Mouse (Mus musculus): Measurements from ENCODE around the gene Drd1. TPM values are rescaled to one million over a fixed set of nuclear protein-coding genes. Genes with fewer than 3 reads are reported as not detected.
A peak's percentile ranks its signal among the peaks of the same experiment; 100 is the strongest.

Gene Drd1
- polyA plus RNA-seq, 1 experiment, result not detected

DNA sequence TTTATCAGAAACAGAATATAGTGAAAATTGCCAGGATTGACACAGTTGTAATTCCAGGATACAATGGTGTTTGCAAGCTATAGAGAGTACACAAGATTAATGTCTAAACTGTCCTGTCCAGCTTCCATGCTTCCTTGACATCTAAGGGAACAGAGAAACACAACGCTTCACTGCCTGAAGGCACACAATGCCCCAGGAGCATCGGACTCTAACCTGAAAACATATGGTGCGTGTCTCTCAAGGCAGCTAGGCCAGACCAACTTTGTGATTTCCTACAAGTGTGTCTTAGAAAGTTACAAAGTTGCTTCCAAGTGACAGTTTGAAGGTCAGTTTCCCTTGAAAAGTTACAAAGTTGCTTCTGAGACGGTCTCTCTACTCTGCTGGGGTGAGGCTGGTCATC is 41.7 kb upstream of the Drd1 start:
- H3K79me3 ChIP-seq (ENCODE audit: low read depth), result no peaks in the 10 kb centered on the region
- H3K27me3 ChIP-seq (ENCODE audit: control insufficient read depth, insufficient read depth, insufficient read length), result no peaks in the 10 kb centered on the region
- no peak overlapping the region for H3ac ChIP-seq (ENCODE audit: control insufficient read depth, insufficient read length, low read depth)
- peaks cover 66% of the 10 kb centered on the region for H3K36me3 ChIP-seq (ENCODE audit: control insufficient read depth, insufficient read depth)
- no peak overlapping the region for H3K4me3 ChIP-seq (ENCODE audit: insufficient read depth, poor library complexity, severe bottlenecking)
- no peaks in the 10 kb centered on the region for H3K79me2 ChIP-seq (ENCODE audit: control insufficient read depth, insufficient read depth)
- TF ChIP-seq CTCF (IDR thresholded peaks at IDR 0.05; ENCODE audit: control insufficient read depth, insufficient read depth, insufficient read length), result no peak
- no peak for TF ChIP-seq MYOG (IDR thresholded peaks at IDR 0.05; ENCODE audit: control insufficient read depth, extremely low read depth, insufficient read length)
- no peak for TF ChIP-seq USF1 (IDR thresholded peaks at IDR 0.05; ENCODE audit: low read depth)
- no peak for TF ChIP-seq FOSL1 (IDR thresholded peaks at IDR 0.05; ENCODE audit: insufficient read depth, low read length, poor library complexity, severe bottlenecking)
- TF ChIP-seq MAX (IDR thresholded peaks at IDR 0.05), result no peak
- TF ChIP-seq MYOD1 (IDR thresholded peaks at IDR 0.05; ENCODE audit: control insufficient read depth, insufficient read length, low read depth), result no peak
- TF ChIP-seq CEBPB (IDR thresholded peaks at IDR 0.05; ENCODE audit: low read depth), result no peak

- Histone ChIP-seq H3K79me3 (ENCODE audit: low read depth) (no peaks in the 10 kb centered on the region), H3K36me3 (ENCODE audit: control insufficient read depth, insufficient read depth) (peaks cover 79% of the 10 kb centered on the region), H3K4me3 (ENCODE audit: insufficient read depth, poor library complexity, severe bottlenecking) (no peak overlapping the region), H3ac (ENCODE audit: control insufficient read depth, insufficient read length, low read depth) (no peak overlapping the region), H3K27me3 (ENCODE audit: control insufficient read depth, insufficient read depth, insufficient read length) (no peaks in the 10 kb centered on the region), H3K79me2 (ENCODE audit: control insufficient read depth, insufficient read depth) (no peaks in the 10 kb centered on the region)
- TF ChIP-seq MYOG (IDR thresholded peaks at IDR 0.05; ENCODE audit: control insufficient read depth, extremely low read depth, insufficient read length) (no peak), CTCF (IDR thresholded peaks at IDR 0.05; ENCODE audit: control insufficient read depth, insufficient read depth, insufficient read length) (no peak), FOSL1 (IDR thresholded peaks at IDR 0.05; ENCODE audit: insufficient read depth, low read length, poor library complexity, severe bottlenecking) (no peak), CEBPB (IDR thresholded peaks at IDR 0.05; ENCODE audit: low read depth) (no peak), MAX (IDR thresholded peaks at IDR 0.05) (no peak), MYOD1 (IDR thresholded peaks at IDR 0.05; ENCODE audit: control insufficient read depth, insufficient read length, low read depth) (no peak), USF1 (IDR thresholded peaks at IDR 0.05; ENCODE audit: low read depth) (no peak)
Observed at GRCm38 (mm10) chr13:54095721-54096120, 40.2 kb upstream of the Drd1 start.

DNA sequence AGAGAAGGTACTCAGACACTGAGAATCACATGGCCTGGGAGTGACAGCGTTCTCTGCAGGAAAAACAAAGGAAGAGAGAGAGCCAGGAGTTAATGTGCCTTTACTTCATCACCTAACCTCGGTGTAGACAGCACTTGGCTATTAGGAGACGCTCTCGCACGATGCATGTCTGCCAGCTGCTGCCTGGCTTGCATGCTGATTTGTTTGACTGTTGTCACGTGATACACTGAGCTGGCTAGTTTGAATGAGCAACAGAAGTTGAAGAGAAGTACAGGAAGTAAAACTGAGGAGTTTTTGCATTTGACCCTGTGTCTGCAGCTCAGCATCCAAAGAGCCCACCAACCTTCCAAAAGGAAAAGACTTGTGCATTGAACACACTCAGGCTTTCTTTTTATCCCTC is 39.5 kb upstream of the Drd1 start:
- Histone ChIP-seq H3K36me3 (ENCODE audit: control insufficient read depth, insufficient read depth) (peaks cover 80% of the 10 kb centered on the region), H3K79me3 (ENCODE audit: low read depth) (no peaks in the 10 kb centered on the region), H3K27me3 (ENCODE audit: control insufficient read depth, insufficient read depth, insufficient read length) (no peaks in the 10 kb centered on the region), H3ac (ENCODE audit: control insufficient read depth, insufficient read length, low read depth) (no peak overlapping the region), H3K79me2 (ENCODE audit: control insufficient read depth, insufficient read depth) (no peaks in the 10 kb centered on the region), H3K4me3 (ENCODE audit: insufficient read depth, poor library complexity, severe bottlenecking) (no peak overlapping the region)
- TF ChIP-seq CTCF (IDR thresholded peaks at IDR 0.05; ENCODE audit: control insufficient read depth, insufficient read depth, insufficient read length) (no peak), MYOG (IDR thresholded peaks at IDR 0.05; ENCODE audit: control insufficient read depth, extremely low read depth, insufficient read length) (no peak), MAX (IDR thresholded peaks at IDR 0.05) (no peak), USF1 (IDR thresholded peaks at IDR 0.05; ENCODE audit: low read depth) (peak; percentile 62), FOSL1 (IDR thresholded peaks at IDR 0.05; ENCODE audit: insufficient read depth, low read length, poor library complexity, severe bottlenecking) (no peak), MYOD1 (IDR thresholded peaks at IDR 0.05; ENCODE audit: control insufficient read depth, insufficient read length, low read depth) (no peak), CEBPB (IDR thresholded peaks at IDR 0.05; ENCODE audit: low read depth) (no peak)

DNA sequence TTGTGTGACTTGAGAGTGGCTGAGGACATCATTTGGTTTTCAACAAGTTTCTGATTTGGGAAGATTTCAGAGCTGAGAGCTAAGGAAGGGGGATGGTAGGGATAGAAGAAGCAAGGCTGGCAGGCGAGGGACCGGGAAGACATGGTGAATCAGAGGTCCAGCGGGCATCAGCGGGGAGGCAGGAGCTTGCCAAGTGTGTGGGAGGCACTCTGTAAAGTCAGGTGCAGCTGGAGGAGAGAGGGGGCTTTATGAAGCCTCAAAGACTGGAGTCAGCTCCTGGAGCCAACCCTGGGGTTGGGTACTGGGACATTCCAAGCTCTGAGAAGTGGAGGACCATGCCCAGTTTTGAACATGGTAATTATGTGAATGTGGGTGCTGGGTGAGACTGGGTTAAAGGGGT is 38.8 kb upstream of the Drd1 start:
- Histone ChIP-seq H3K79me3 (ENCODE audit: low read depth) (no peaks in the 10 kb centered on the region), H3ac (ENCODE audit: control insufficient read depth, insufficient read length, low read depth) (no peak overlapping the region), H3K36me3 (ENCODE audit: control insufficient read depth, insufficient read depth) (peaks cover 79% of the 10 kb centered on the region), H3K79me2 (ENCODE audit: control insufficient read depth, insufficient read depth) (no peaks in the 10 kb centered on the region), H3K4me3 (ENCODE audit: insufficient read depth, poor library complexity, severe bottlenecking) (no peak overlapping the region), H3K27me3 (ENCODE audit: control insufficient read depth, insufficient read depth, insufficient read length) (no peaks in the 10 kb centered on the region)
- TF ChIP-seq FOSL1 (IDR thresholded peaks at IDR 0.05; ENCODE audit: insufficient read depth, low read length, poor library complexity, severe bottlenecking) (no peak), MYOG (IDR thresholded peaks at IDR 0.05; ENCODE audit: control insufficient read depth, extremely low read depth, insufficient read length) (no peak), CEBPB (IDR thresholded peaks at IDR 0.05; ENCODE audit: low read depth) (no peak), MAX (IDR thresholded peaks at IDR 0.05) (no peak), CTCF (IDR thresholded peaks at IDR 0.05; ENCODE audit: control insufficient read depth, insufficient read depth, insufficient read length) (no peak), MYOD1 (IDR thresholded peaks at IDR 0.05; ENCODE audit: control insufficient read depth, insufficient read length, low read depth) (no peak), USF1 (IDR thresholded peaks at IDR 0.05; ENCODE audit: low read depth) (no peak)

- no peaks in the 10 kb centered on the region for H3K27me3 ChIP-seq (ENCODE audit: control insufficient read depth, insufficient read depth, insufficient read length)
- no peaks in the 10 kb centered on the region for H3K79me3 ChIP-seq (ENCODE audit: low read depth)
- H3ac ChIP-seq (ENCODE audit: control insufficient read depth, insufficient read length, low read depth), result no peak overlapping the region
- H3K36me3 ChIP-seq (ENCODE audit: control insufficient read depth, insufficient read depth), result peaks cover 88% of the 10 kb centered on the region
- H3K79me2 ChIP-seq (ENCODE audit: control insufficient read depth, insufficient read depth), result no peaks in the 10 kb centered on the region
- TF ChIP-seq USF1 (IDR thresholded peaks at IDR 0.05; ENCODE audit: low read depth) (no peak), CTCF (IDR thresholded peaks at IDR 0.05; ENCODE audit: control insufficient read depth, insufficient read depth, insufficient read length) (no peak), CEBPB (IDR thresholded peaks at IDR 0.05; ENCODE audit: low read depth) (no peak), MAX (IDR thresholded peaks at IDR 0.05) (no peak), MYOG (IDR thresholded peaks at IDR 0.05; ENCODE audit: control insufficient read depth, extremely low read depth, insufficient read length) (no peak), FOSL1 (IDR thresholded peaks at IDR 0.05; ENCODE audit: insufficient read depth, low read length, poor library complexity, severe bottlenecking) (no peak), MYOD1 (IDR thresholded peaks at IDR 0.05; ENCODE audit: control insufficient read depth, insufficient read length, low read depth) (no peak)
- H3K4me3 ChIP-seq (ENCODE audit: insufficient read depth, poor library complexity, severe bottlenecking), result no peak overlapping the region
Observed at GRCm38 (mm10) chr13:54091719-54092118, 36.2 kb upstream of the Drd1 start.

DNA sequence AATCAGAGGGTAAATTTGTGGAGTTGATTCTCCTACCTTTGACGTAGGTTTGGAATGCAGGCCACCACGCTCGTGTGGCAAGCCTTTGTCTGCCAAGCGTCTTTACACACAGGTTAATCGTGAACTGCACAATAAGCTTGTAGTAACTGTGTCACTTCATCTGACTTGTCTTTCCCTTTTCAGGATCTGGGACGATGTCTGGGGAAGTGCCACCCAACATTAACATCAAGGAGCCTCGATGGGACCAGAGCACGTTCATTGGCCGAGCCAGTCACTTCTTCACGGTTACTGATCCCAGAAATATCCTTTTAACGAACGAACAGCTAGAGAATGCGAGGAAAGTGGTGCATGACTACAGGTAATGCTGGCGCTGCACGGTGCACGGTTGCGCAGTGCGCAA is 29.8 kb upstream of the Drd1 start:
- Histone ChIP-seq H3K27me3 (ENCODE audit: control insufficient read depth, insufficient read depth, insufficient read length) (no peaks in the 10 kb centered on the region), H3K36me3 (ENCODE audit: control insufficient read depth, insufficient read depth) (peaks cover 48% of the 10 kb centered on the region), H3K79me3 (ENCODE audit: low read depth) (peaks cover 18% of the 10 kb centered on the region), H3K79me2 (ENCODE audit: control insufficient read depth, insufficient read depth) (peaks cover 27% of the 10 kb centered on the region), H3K4me3 (ENCODE audit: insufficient read depth, poor library complexity, severe bottlenecking) (no peak overlapping the region), H3ac (ENCODE audit: control insufficient read depth, insufficient read length, low read depth) (no peak overlapping the region)
- no peak for TF ChIP-seq MYOG (IDR thresholded peaks at IDR 0.05; ENCODE audit: control insufficient read depth, extremely low read depth, insufficient read length)
